Mouse (Mus musculus) heart, adult 2 months (tissue): ENCODE measurements around the gene Msx3.

ENCODE experiments used
- CTCF ChIP-seq: fragments of 200-600 bp; IDR thresholded peaks from 2 replicates; pipeline ENCODE4 v1.8.1; 2022; ENCODE audit warnings: antibody characterized with exemption, mild to moderate bottlenecking, moderate library complexity
- EP300 ChIP-seq: fragments of 200-500 bp; IDR thresholded peaks from 2 replicates; pipeline ENCODE4 v1.6.1; 2011; ENCODE audit warnings: low read depth, low read length, control low read depth; ENCODE audit not compliant: insufficient read depth

DNA sequence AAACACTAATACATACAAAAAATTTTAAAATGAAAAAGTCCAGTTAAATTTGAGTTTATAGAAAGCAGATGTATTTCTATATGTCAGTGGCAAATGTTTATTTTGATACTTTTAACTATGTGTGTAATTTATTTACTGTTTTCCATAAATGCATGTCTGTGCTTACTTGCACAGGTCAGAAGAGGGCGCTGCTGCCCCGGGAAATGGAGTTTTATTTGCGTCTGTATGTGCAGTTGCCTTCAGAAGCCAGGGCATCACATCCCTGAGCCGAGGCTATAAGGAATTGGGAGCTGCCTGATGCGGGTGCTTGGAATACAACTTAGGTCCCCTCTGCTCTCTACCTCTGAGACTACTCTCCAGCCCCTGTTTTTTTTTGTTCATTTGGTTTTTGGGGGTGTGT is 29.8 kb upstream of the Msx3 start:
- peak; percentile 91 for TF ChIP-seq CTCF
- peak; percentile 44; the same call in 1 of the 2 replicates for TF ChIP-seq EP300
